Mouse (Mus musculus): ENCODE measurements at regions not wholly inside any gene's neighbourhood (a gene's known extent, or its start where the extent isn't known, plus 50 kb on each side); places are given as distances from the start of the nearest gene placed in this dataset.

- TF ChIP-seq MYOD1 (IDR thresholded peaks at IDR 0.05; ENCODE audit: control insufficient read depth in 1 of 3, insufficient read length in 2 of 3, low read depth in 2 of 3) (no peak), POLR2A (IDR thresholded peaks at IDR 0.05; ENCODE audit: insufficient read length, low read depth) (no peak), MYOG (IDR thresholded peaks at IDR 0.05; ENCODE audit: control insufficient read depth in 1 of 3, insufficient read depth in 1 of 3, insufficient read length in 2 of 3, low read depth in 2 of 3) (no peak), USF1 (IDR thresholded peaks at IDR 0.05; ENCODE audit: low read depth) (no peak), POLR2AphosphoS2 (IDR thresholded peaks at IDR 0.05; ENCODE audit: insufficient read length, low read depth) (no peak), SRF (IDR thresholded peaks at IDR 0.05; ENCODE audit: control insufficient read depth, insufficient read length, low read depth) (no peak), MAX (IDR thresholded peaks at IDR 0.05; ENCODE audit: low read depth) (no peak), REST (IDR thresholded peaks at IDR 0.05; ENCODE audit: insufficient read depth, insufficient read length) (no peak), E2F4 (IDR thresholded peaks at IDR 0.05; ENCODE audit: insufficient read depth) (no peak), CEBPB (IDR thresholded peaks at IDR 0.05; ENCODE audit: insufficient read depth, poor library complexity, severe bottlenecking) (no peak), TCF3 (IDR thresholded peaks at IDR 0.05; ENCODE audit: insufficient read length, low read depth) (no peak), TCF12 (IDR thresholded peaks at IDR 0.05; ENCODE audit: insufficient read depth, poor library complexity, severe bottlenecking) (no peak)
- Histone ChIP-seq H3K27me3 (ENCODE audit: control insufficient read depth, insufficient read depth, insufficient read length) (no peaks in the 10 kb centered on the region), H3K4me3 (no peak overlapping the region), H3K79me2 (ENCODE audit: control insufficient read depth, insufficient read depth) (no peaks in the 10 kb centered on the region), H3ac (ENCODE audit: control insufficient read depth, insufficient read length) (no peak overlapping the region), H3K36me3 (ENCODE audit: control insufficient read depth, insufficient read depth) (no peaks in the 10 kb centered on the region), H3K4me2 (ENCODE audit: low read depth) (no peak overlapping the region)
Observed at GRCm38 (mm10) chr2:50967826-50968225, 181.1 kb downstream of the Rnd3 start.

DNA sequence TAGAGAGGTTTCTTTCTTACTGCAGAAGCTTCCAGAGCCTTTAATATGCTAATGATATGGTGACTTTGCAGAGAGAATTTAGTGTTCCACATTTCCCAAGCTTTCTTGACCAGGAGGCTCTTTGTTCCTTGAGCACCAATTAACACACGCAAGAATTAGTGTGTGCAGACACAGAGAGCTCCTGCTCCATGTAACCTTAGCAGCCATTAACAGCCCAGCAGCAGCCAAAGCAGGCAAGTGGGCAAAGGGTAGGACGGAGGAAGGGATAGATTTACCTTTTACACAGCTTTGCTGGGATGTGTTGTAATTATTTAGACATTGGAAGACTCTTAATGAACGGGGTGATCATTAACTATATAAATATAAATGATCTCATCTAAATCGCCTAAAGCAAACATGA, 181.8 kb downstream of the Rnd3 start:
- Histone ChIP-seq H3K4me3 (no peak overlapping the region), H3K4me2 (ENCODE audit: low read depth) (no peak overlapping the region), H3ac (ENCODE audit: control insufficient read depth, insufficient read length) (no peak overlapping the region), H3K79me2 (ENCODE audit: control insufficient read depth, insufficient read depth) (no peaks in the 10 kb centered on the region), H3K27me3 (ENCODE audit: control insufficient read depth, insufficient read depth, insufficient read length) (no peaks in the 10 kb centered on the region), H3K36me3 (ENCODE audit: control insufficient read depth, insufficient read depth) (no peaks in the 10 kb centered on the region)
- TF ChIP-seq REST (IDR thresholded peaks at IDR 0.05; ENCODE audit: insufficient read depth, insufficient read length) (no peak), MYOG (IDR thresholded peaks at IDR 0.05; ENCODE audit: control insufficient read depth in 1 of 3, insufficient read depth in 1 of 3, insufficient read length in 2 of 3, low read depth in 2 of 3) (no peak), E2F4 (IDR thresholded peaks at IDR 0.05; ENCODE audit: insufficient read depth) (no peak), USF1 (IDR thresholded peaks at IDR 0.05; ENCODE audit: low read depth) (no peak), POLR2A (IDR thresholded peaks at IDR 0.05; ENCODE audit: insufficient read length, low read depth) (no peak), MYOD1 (IDR thresholded peaks at IDR 0.05; ENCODE audit: control insufficient read depth in 1 of 3, insufficient read length in 2 of 3, low read depth in 2 of 3) (no peak)

DNA sequence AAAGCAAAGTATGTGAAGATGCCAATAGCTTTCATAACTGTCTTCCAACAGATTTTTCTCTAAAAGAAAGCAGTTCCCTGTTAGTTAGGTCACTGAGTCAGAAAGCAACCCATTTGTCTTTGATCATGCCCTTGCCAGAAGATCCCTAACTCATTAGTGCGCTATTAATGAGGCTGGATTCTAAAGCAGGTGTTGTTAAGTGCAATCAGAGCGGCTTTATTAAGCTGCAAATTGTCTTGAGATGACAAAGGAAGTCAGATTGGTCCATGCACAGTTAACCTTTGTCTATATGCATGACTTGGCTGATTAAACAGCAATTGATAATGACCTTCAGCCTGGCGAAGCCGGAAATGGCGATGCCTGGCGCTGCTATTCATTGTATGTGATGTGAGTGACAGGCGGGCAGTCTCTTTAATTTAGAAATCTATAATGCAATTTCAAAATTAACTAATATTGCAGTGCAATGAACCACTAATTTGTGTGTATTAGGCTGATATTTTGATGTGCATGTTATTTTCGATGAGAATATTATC, 183.4 kb downstream of the Rnd3 start:
- TF ChIP-seq USF1 (IDR thresholded peaks at IDR 0.05; ENCODE audit: low read depth) (no peak), MYOD1 (IDR thresholded peaks at IDR 0.05; ENCODE audit: control insufficient read depth in 1 of 3, insufficient read length in 2 of 3, low read depth in 2 of 3) (no peak), MYOG (IDR thresholded peaks at IDR 0.05; ENCODE audit: control insufficient read depth in 1 of 3, insufficient read depth in 1 of 3, insufficient read length in 2 of 3, low read depth in 2 of 3) (no peak), TCF12 (IDR thresholded peaks at IDR 0.05; ENCODE audit: insufficient read depth, poor library complexity, severe bottlenecking) (no peak), E2F4 (IDR thresholded peaks at IDR 0.05; ENCODE audit: insufficient read depth) (no peak), REST (IDR thresholded peaks at IDR 0.05; ENCODE audit: insufficient read depth, insufficient read length) (no peak), SRF (IDR thresholded peaks at IDR 0.05; ENCODE audit: control insufficient read depth, insufficient read length, low read depth) (no peak), POLR2AphosphoS2 (IDR thresholded peaks at IDR 0.05; ENCODE audit: insufficient read length, low read depth) (no peak), POLR2A (IDR thresholded peaks at IDR 0.05; ENCODE audit: insufficient read length, low read depth) (no peak), MAX (IDR thresholded peaks at IDR 0.05; ENCODE audit: low read depth) (no peak), TCF3 (IDR thresholded peaks at IDR 0.05; ENCODE audit: insufficient read length, low read depth) (no peak), CEBPB (IDR thresholded peaks at IDR 0.05; ENCODE audit: insufficient read depth, poor library complexity, severe bottlenecking) (no peak)
- H3K79me2 ChIP-seq (ENCODE audit: control insufficient read depth, insufficient read depth): no peaks in the 10 kb centered on the region

GRCm38 (mm10) chr2:50964062-50964461, 184.8 kb downstream of the Rnd3 start:
- no peak for TF ChIP-seq POLR2A (IDR thresholded peaks at IDR 0.05; ENCODE audit: insufficient read length, low read depth)
- TF ChIP-seq TCF12 (IDR thresholded peaks at IDR 0.05; ENCODE audit: insufficient read depth, poor library complexity, severe bottlenecking): no peak
- no peak for TF ChIP-seq MYOD1 (IDR thresholded peaks at IDR 0.05; ENCODE audit: control insufficient read depth in 1 of 3, insufficient read length in 2 of 3, low read depth in 2 of 3)

More for the DNA sequence above, 183.4 kb downstream of the Rnd3 start:
- Histone ChIP-seq H3K4me2 (ENCODE audit: low read depth) (no peak overlapping the region), H3ac (ENCODE audit: control insufficient read depth, insufficient read length) (no peak overlapping the region), H3K27me3 (ENCODE audit: control insufficient read depth, insufficient read depth, insufficient read length) (no peaks in the 10 kb centered on the region), H3K4me3 (no peak overlapping the region), H3K36me3 (ENCODE audit: control insufficient read depth, insufficient read depth) (no peaks in the 10 kb centered on the region)

DNA sequence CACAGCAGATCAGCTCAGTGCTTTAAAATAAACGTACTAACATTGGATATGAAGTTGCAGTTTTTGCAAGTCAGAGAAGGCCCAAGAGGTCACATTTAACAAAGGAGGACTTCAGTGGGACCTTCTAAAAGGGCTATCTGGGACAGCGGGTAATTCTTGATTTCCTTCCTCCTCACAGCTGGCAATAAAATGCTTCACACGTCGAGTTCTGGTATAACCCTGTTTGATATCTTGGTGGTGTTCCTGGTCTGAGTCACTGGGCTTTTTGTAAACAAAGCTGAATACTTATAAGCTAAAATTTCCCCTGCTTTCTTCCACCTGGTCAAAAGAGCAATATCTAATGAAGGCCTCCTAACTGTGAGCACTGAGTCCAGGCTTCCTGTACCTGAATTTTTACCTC, 187.9 kb downstream of the Rnd3 start:
- no peak overlapping the region for H3ac ChIP-seq (ENCODE audit: control insufficient read depth, insufficient read length)
- no peak overlapping the region for H3K4me2 ChIP-seq (ENCODE audit: low read depth)
- no peaks in the 10 kb centered on the region for H3K79me2 ChIP-seq (ENCODE audit: control insufficient read depth, insufficient read depth)
- no peak overlapping the region for H3K4me3 ChIP-seq
- TF ChIP-seq POLR2A (IDR thresholded peaks at IDR 0.05; ENCODE audit: insufficient read length, low read depth) (no peak), MYOG (IDR thresholded peaks at IDR 0.05; ENCODE audit: control insufficient read depth in 1 of 3, insufficient read depth in 1 of 3, insufficient read length in 2 of 3, low read depth in 2 of 3) (no peak), SRF (IDR thresholded peaks at IDR 0.05; ENCODE audit: control insufficient read depth, insufficient read length, low read depth) (no peak), MAX (IDR thresholded peaks at IDR 0.05; ENCODE audit: low read depth) (no peak), POLR2AphosphoS2 (IDR thresholded peaks at IDR 0.05; ENCODE audit: insufficient read length, low read depth) (no peak), E2F4 (IDR thresholded peaks at IDR 0.05; ENCODE audit: insufficient read depth) (no peak), CEBPB (IDR thresholded peaks at IDR 0.05; ENCODE audit: insufficient read depth, poor library complexity, severe bottlenecking) (no peak), TCF3 (IDR thresholded peaks at IDR 0.05; ENCODE audit: insufficient read length, low read depth) (no peak), MYOD1 (IDR thresholded peaks at IDR 0.05; ENCODE audit: control insufficient read depth in 1 of 3, insufficient read length in 2 of 3, low read depth in 2 of 3) (no peak)
- no peaks in the 10 kb centered on the region for H3K36me3 ChIP-seq (ENCODE audit: control insufficient read depth, insufficient read depth)
- H3K27me3 ChIP-seq (ENCODE audit: control insufficient read depth, insufficient read depth, insufficient read length): no peaks in the 10 kb centered on the region

More at GRCm38 (mm10) chr2:50964062-50964461, 184.8 kb downstream of the Rnd3 start:
- Histone ChIP-seq H3K27me3 (ENCODE audit: control insufficient read depth, insufficient read depth, insufficient read length) (no peaks in the 10 kb centered on the region), H3ac (ENCODE audit: control insufficient read depth, insufficient read length) (no peak overlapping the region), H3K79me2 (ENCODE audit: control insufficient read depth, insufficient read depth) (no peaks in the 10 kb centered on the region), H3K4me2 (ENCODE audit: low read depth) (no peak overlapping the region), H3K36me3 (ENCODE audit: control insufficient read depth, insufficient read depth) (no peaks in the 10 kb centered on the region), H3K4me3 (no peak overlapping the region)

Measured in myocyte (in vitro differentiated cells).